Mouse (Mus musculus) cerebellum, adult 18-20 months (tissue): Measurements from ENCODE around the gene Tigd3.

ENCODE experiments used
- DNase-seq, 2 experiments: peaks; one replicate each; pipeline ENCODE4 v3.0.0; 2021

Gene Tigd3

DNA sequence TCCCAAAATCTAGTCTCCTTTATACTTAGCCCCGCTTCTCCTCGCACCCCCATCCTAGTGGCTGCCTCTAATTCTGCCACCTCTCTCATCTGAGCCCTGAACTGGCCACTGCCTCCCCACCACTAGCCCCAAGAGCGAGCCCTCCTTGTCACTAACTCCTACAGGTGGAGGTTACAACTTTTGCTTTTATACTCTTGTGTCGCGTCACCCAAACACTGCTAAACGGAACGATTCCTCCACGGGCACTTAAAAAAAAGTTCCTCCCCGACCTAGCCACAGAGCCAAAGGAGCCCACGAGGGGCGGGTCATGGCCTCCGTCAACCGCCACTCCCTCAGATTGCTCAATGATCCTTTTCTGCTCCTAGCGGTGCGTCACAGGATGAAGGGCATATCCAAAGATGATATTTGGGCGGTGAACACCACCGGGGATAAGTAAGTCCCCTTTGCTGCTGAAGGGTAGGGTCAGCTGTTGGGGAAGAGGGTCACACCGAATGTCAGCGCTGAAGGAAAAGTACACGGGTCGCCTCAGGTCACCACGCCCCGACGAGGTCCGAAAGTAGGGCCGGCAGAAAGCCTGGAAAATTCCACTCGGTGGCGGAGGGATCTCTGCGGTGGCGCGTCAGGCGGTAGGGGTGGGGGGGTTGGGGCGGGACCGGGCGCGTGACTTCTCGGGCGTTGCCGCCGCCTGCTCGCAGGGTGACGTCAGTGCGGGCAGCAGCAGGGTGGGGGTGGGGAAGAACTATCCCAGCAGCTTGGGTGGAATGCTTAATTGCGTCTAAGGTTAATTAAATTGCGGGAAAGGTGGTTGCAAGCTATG is 48.4 kb downstream of the Tigd3 start:
- DNase-seq, result peak; percentile 90 to 93

DNA sequence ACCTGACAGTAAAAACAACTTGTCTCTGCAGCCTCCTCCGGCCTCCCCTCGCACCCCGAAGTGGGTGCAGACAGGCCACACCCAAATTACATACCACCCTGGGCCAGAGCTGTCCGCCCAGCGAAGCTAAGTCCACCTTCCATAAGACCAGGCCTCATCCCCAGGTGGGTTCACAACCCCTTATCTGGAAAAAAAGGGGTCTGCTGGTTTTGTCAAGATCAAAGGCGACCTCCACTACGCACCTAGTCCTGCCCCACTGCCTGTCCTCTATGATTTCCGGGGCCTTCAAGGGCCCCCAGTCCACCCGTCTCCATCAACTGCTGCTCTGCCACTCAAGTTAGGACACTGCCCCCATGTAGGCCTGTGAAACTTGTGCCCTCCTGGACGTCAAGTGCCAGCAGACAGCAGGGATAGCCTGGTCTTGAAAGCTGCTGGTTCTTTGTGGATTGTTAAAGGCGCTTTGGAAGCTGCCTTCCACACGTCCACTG is 49.1 kb downstream of the Tigd3 start:
- DNase-seq, result no peak

DNA sequence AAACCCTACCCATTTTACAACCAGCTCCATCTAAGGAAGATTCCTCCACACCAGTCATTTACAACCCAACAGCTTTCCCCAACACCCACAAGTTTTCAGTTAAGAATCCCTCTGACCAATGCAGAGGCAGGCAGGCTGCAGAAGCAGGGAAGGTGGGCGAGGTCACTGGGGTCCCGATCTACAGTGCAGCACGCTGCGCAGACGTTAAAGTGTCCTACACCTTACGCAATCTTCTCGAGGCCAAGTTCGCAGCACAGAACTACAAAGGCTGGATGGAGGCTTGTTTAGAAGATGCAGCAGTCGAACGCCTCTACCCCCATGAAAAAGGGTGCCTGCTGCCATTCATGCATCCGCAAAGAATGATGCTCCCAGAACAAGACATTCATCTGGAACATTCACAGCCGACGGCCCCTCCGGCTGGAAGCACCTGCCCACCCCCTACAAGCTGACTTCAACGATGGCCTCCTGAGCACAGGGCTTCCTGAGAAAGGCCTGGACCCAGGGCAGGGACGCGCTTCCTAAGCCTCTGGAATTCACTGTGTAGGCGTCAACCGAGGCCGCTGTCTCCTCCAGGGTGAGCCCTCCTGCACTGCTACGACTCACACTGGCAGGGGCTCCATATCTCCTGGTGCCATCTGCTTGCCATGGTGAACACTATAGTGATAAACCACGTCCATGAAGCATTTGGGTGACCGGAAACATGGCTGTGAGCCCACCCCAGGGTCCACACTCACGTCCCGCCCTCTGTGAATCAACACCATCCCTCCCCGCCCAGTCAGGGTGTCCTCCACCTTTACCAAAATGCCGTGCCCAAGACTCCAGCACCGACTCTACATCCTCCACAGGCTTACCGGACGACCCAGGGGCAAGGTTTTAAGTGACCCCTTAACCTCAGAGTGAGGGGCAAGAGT is 49.9 kb downstream of the Tigd3 start:
- DNase-seq, result peak in 1 of 2 experiments; percentile 33

DNA sequence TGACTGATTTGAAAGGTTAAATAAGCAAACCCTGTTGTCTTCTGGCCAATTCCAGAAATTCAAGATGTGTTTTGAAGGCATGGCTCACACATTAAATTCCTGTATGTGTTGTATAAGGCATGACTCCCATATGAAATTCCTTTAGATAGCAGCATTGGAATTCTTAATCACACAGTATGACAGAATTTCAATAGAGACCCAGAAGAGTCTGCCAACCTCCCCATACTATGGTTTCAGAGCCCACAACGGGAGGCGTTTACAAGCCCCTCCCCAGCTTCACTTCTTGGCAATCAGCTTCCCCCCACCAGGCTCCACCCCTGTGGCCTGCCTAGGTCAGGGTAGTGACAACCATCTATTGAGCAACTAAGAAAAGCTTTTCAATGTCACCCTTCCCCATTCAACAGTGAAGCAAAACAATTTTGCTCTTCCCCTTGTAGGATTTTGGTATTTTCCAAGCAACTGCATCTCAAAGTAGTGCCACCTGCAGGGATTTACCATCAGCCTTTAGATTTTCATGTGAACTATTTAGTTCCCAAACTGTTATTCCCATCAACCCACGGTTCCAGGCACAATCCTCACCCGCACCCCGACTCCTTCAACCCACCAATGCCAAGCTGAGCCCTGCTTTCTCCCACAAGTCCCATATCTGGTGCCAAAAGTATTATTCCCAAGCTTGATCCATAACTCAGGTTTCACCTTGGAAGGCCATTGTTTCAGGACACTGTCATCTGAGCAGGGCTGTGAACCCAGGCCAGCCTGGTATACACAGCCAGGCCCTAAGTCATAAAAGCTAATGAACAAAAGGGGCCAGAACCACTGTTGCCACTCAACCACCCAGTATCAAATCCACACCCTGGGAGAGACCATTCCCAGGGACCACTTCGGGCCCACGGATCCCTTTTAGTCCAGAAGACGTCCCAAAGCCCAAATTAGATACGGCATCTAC is 50.9 kb downstream of the Tigd3 start:
- DNase-seq, result no peak

DNA sequence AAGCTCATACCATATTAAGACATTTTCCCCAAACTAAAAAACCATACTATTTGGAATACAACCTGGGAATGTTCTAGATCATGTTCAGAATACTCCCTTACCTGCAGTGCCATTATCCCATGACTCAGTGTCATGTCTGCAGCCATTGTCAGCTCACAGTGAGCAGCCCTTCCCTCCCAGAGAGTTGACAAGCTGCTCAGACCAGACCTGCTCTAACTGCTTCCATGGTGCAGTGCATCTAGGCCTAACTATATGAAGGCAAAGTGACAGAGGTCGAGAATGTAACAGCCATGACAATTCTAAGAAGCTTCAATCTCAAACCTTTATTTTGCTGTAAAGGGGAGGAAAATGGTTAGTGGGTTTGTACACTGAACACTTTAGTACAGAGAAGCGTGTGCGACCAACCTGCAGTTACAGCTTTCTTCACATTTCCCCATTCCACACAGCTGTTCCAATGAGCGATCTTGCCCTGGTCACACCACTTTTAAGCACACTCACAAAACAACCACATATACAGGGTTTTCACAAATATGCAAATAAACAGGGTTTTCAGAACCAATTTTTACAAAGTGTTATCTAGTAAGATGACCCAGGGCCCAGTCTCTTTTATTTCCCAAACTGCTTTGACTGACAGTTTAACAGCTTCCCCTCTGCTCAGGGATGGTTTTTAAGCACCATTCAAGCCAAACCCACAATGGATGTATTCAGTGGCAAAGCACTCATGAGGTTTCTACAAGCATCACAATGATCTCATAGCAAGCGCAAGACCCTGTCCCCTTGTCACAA is 51.8 kb downstream of the Tigd3 start:
- DNase-seq, result no peak

DNA sequence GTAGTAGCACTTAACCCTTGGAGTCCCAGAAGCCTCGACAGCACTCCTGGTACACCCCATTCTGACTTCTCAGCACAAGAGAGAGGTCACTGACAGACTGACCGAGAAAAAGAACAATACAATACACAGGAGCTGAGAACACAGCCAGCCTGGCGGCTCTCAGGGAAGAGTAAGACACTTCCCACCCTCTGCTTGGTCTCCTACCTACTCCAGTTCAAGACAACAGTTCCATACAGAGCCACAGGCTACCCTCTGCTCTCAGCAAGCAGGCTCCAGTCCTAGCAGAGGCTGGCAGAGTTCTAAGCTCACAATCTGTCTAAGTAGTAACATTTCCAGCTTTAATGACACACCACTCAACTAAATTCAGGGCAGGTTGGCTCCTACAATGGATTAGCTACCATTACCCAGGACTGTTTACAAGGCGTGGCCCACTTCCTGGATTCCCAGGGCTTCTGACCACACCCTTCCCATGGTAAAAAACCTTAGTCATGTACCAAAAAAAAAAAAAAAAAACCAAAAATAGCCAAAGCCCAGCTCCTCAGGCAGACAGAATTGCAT is 52.5 kb downstream of the Tigd3 start:
- no peak for DNase-seq
